In genomic region chr15:7725505-7725904, GRCm38 (mm10) we compare ENCODE assay signal across 30 mouse cellular contexts.
DNase-seq lines count a peak whose midpoint lies in the region; ATAC-seq lines count a peak whose summit lies in the region.
"Had no signal": no experiment of that assay in that cellular context is flagged by ENCODE, and none has a peak within 500 bp of the region (broad histone marks: within the 10 kb centered on the region; RNA-seq: fewer than 3 reads in every experiment).

No protein-coding gene starts in this region.

- H3K27me3 ChIP-seq in embryonic facial prominence, embryonic 14.5 days (replicated peaks; ENCODE audit: control insufficient read depth, insufficient read depth, low read length): no peaks in the 10 kb centered on the region
- peaks cover 6% of the 10 kb centered on the region; the same call in 1 of the 2 replicates for H3K27me3 ChIP-seq in embryonic facial prominence, embryonic 10.5 days (replicated peaks; ENCODE audit: low read depth, poor library complexity, severe bottlenecking)
- H3K27me3 ChIP-seq: CH12.LX; embryonic facial prominence, embryonic 15.5 days; forebrain, embryonic 12.5 days; forebrain, embryonic 15.5 days had no signal

- no peaks in the 10 kb centered on the region for H3K9me3 ChIP-seq in embryonic facial prominence, embryonic 14.5 days (ENCODE audit: control insufficient read depth, low read length)
- H3K9me3 ChIP-seq in embryonic facial prominence, embryonic 10.5 days: no peaks in the 10 kb centered on the region
- H3K9me3 ChIP-seq: embryonic facial prominence, embryonic 15.5 days; forebrain, embryonic 12.5 days; forebrain, embryonic 15.5 days; G1E; heart, embryonic 10.5 days; heart, embryonic 13.5 days had no signal

- no peak overlapping the region for H3K9ac ChIP-seq in embryonic facial prominence, embryonic 14.5 days (ENCODE audit: low read depth, low read length)
- H3K9ac ChIP-seq: embryonic facial prominence, embryonic 15.5 days; forebrain, embryonic 12.5 days; forebrain, embryonic 15.5 days; heart, embryonic 13.5 days; hindbrain, embryonic 14.5 days had no signal

- no peak overlapping the region for H3K27ac ChIP-seq in embryonic facial prominence, embryonic 14.5 days (replicated peaks; ENCODE audit: low read depth, low read length)
- H3K27ac ChIP-seq in embryonic facial prominence, embryonic 10.5 days (replicated peaks): no peak overlapping the region
- H3K27ac ChIP-seq: embryonic facial prominence, embryonic 15.5 days; forebrain, embryonic 12.5 days; forebrain, embryonic 15.5 days; heart, adult 2 months; heart, embryonic 10.5 days; heart, embryonic 13.5 days; hindbrain, embryonic 14.5 days; hindbrain, postnatal 0 days had no signal

- H3K4me1 ChIP-seq in embryonic facial prominence, embryonic 14.5 days (ENCODE audit: control insufficient read depth, insufficient read depth, low read length): peaks cover 9% of the 10 kb centered on the region
- H3K4me1 ChIP-seq in embryonic facial prominence, embryonic 10.5 days: peaks cover 30% of the 10 kb centered on the region
- H3K4me1 ChIP-seq: forebrain, embryonic 12.5 days; forebrain, embryonic 15.5 days; heart, embryonic 10.5 days; heart, embryonic 13.5 days had no signal

- WGBS in embryonic facial prominence, embryonic 14.5 days: 51% methylated on average over 4 of the region's 4 CpGs
- 59% methylated on average over 4 of the region's 4 CpGs for WGBS in embryonic facial prominence, embryonic 10.5 days

- H3K4me3 ChIP-seq in embryonic facial prominence, embryonic 14.5 days (ENCODE audit: low read depth, low read length): no peak overlapping the region
- no peak overlapping the region for H3K4me3 ChIP-seq in embryonic facial prominence, embryonic 10.5 days
- H3K4me3 ChIP-seq: embryonic facial prominence, embryonic 15.5 days; forebrain, embryonic 12.5 days; forebrain, embryonic 15.5 days; heart, adult 2 months; heart, embryonic 10.5 days; heart, embryonic 13.5 days had no signal

- DNase-seq in embryonic facial prominence, embryonic 14.5 days (ENCODE audit: low spot score): peak; percentile 22
- DNase-seq in embryonic facial prominence, embryonic 10.5 days (ENCODE audit: low spot score): no peak
- peak; percentile 24 for DNase-seq in layer of hippocampus, adult 9-11 months
- no peak for DNase-seq in layer of hippocampus, postnatal 36 days
- DNase-seq in brain, embryonic 18.5 days (ENCODE audit: low read depth, low spot score): peak; percentile 8
- DNase-seq in kidney, adult 9 months: no peak
- DNase-seq: adrenal gland, postnatal 10 days; adrenal gland, postnatal 36 days; B cell, adult 2 months; cerebellum, adult 11-12 months; cerebellum, adult 8-10 months; cerebellum, postnatal 10 days; cerebellum, postnatal 36 days; embryo, embryonic 11 days; gastrocnemius, postnatal 10 days; gastrocnemius, postnatal 36 days; heart, adult 2 months; heart, postnatal 14 days; heart, postnatal 4 days had no signal

- no peak overlapping the region for H3K4me2 ChIP-seq in embryonic facial prominence, embryonic 14.5 days (ENCODE audit: low read depth, low read length)
- H3K4me2 ChIP-seq: embryonic facial prominence, embryonic 15.5 days; forebrain, embryonic 12.5 days; forebrain, embryonic 15.5 days; heart, embryonic 13.5 days; hindbrain, embryonic 14.5 days had no signal

- H3K36me3 ChIP-seq in embryonic facial prominence, embryonic 14.5 days (ENCODE audit: control insufficient read depth, insufficient read depth, low read length): no peaks in the 10 kb centered on the region
- H3K36me3 ChIP-seq in embryonic facial prominence, embryonic 10.5 days (replicated peaks): no peaks in the 10 kb centered on the region
- H3K36me3 ChIP-seq: embryonic facial prominence, embryonic 15.5 days; forebrain, embryonic 12.5 days; forebrain, embryonic 15.5 days; G1E; heart, embryonic 10.5 days; heart, embryonic 13.5 days had no signal

- no peak for ATAC-seq in embryonic facial prominence, embryonic 14.5 days (ENCODE audit: low read depth)
- ATAC-seq: forebrain, embryonic 15.5 days; hindbrain, postnatal 0 days; inflammation-experienced regulatory T-cells, adult 6 months; Patski had no signal

Comparison
In these comparisons a context has a peak if more than half of its experiments do, and no peak if none do; other contexts are left out.
1. DNase-seq: peak in embryonic facial prominence, embryonic 14.5 days (single experiment), layer of hippocampus, adult 9-11 months (single experiment) and brain, embryonic 18.5 days (single experiment); none in embryonic facial prominence, embryonic 10.5 days (single experiment), layer of hippocampus, postnatal 36 days (0 of 2) and kidney, adult 9 months (single experiment).